Mouse (Mus musculus): Measurements from ENCODE around the gene Msl1. TPM values are rescaled to one million over a fixed set of nuclear protein-coding genes. Genes with fewer than 3 reads are reported as not detected.

Msl1 gene
- polyA plus RNA-seq, 1 experiment from 2014 or later = 18.9 TPM

DNA sequence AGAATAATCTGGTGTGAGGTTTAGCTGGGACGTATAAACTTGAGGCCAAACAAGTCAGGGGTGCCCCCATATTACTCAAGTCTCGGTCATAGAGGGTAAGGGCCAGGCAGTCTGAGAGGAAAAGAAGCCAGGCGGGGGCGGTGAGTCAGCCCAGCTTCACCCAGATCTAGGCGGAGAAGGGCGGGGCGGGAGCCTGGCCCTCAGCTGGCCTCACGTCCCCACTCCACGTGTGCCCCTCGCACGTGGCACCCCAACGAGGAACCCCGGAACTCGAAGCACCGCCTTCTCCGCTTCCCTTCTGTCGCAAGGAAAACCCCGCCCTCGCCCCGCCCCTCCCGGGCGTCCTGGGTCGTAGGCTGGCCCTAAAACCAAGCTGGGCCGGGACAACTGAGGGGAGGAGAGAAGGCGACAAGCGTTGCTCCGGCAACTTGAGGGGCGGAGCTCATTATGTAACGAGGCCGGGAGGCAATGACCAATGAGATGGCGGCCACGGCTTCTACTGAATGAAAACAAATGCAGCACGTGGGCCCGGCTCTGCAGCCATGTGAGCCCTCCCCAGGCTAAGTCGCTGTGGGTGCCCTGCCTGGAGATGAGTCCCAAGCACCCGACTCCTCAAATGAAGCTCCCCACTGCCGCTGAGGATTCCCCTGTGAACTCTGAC is 21.6 kb upstream of the Msl1 start:
- peak; percentile 84 for ATAC-seq
- under 1% methylated on average over 37 of the region's 37 CpGs for WGBS
- H3K9ac ChIP-seq = peak overlapping the region; percentile 43; the same call in 1 of the 2 replicates
- H3K27ac ChIP-seq = peak overlapping the region; percentile 14; the same call in 1 of the 2 replicates
- peaks cover 21% of the 10 kb centered on the region for H3K36me3 ChIP-seq
- H3K4me1 ChIP-seq (replicated peaks) = peaks cover 65% of the 10 kb centered on the region
- peak overlapping the region; percentile 76 for H3K4me2 ChIP-seq (replicated peaks)
- H3K9me3 ChIP-seq = no peaks in the 10 kb centered on the region
- no peaks in the 10 kb centered on the region for H3K27me3 ChIP-seq (replicated peaks)
- peak overlapping the region; percentile 32 for H3K4me3 ChIP-seq (replicated peaks)

DNA sequence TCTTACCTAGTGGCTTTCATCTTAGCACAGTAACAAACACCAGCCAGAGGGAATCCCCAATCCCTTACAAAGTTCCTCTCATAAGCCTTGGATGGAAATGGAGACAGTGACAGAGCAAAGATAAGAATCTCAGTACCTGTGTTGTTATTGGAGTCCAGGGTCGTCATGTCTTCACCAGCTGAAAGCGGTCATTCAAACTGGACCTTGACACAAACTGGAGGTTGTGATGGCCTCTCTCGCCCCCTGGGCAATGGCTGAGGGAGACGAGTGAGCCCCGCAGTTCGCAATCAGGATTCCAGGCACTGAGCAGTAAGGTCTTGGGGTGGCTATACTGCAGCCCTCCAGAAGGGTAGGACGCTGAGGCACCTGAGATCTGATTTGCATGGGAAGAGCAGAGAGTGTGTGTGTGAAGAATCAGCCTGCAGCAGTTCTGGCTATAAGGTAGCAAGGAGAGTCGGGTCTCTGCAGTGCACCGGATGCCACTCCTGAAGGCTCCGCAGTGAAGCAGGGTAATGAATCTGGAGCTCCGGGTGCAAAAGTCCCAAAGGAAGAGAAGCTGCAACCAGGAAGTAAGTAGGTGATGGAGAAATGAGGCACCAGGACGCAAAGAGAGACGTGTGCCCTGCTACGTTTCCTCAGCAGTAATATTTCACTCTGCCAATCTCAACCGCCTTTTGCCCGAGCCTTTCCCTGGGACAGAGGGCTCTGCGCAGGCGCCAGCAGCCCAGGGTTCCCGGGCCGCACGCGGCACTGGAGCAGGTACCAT is 20.6 kb upstream of the Msl1 start, which contains the start of gene Nr1d1:
Nr1d1 (minus strand) TSS at position 752 of the 766 bp plus-strand sequence.
- Histone ChIP-seq H3K9ac (peak within 1 kb of the TSS; percentile 43), H3K36me3 (peaks cover 14% of the 10 kb centered on the region)

DNA sequence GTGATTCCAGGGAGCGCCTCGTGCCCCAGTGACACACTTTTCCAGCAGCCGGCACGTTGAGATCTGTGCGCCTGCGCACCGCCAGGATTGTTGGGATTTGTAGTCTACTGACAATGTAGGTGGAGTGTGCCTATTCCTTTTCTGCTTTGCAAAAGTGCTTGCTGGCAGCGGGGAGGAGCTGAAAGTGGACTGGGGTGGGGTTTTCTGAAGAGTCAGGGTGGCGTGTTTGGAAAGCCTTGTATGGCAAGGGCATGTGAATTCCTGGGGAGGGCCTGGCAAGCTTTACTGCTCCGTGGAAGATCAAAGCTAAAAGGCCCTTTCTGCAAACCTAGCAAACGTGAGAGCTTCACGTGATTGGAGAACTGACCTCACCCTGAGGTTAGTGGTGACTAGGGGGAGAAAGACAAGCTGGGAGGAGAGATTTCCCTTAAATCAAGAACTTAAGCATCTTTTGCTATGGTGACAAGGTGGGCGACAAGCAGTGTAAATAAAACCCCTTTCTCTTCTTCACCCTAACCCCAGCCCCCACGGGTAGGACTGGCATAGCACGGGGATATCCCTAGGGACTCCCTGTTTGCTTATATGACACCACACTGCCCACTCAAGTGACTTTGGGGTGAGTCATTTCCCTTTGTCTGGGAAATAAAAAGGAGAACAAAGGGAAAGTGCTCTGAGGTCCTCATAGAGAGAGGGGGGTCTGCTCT is 19.8 kb upstream of the Msl1 start:
- 1% methylated on average over 15 of the region's 15 CpGs for WGBS
- H3K4me2 ChIP-seq (replicated peaks) = peak overlapping the region; percentile 76
- H3K36me3 ChIP-seq = peaks cover 7% of the 10 kb centered on the region
- H3K9ac ChIP-seq = peak overlapping the region; percentile 43; the same call in 1 of the 2 replicates
- peak overlapping the region; percentile 84 for H3K27ac ChIP-seq
- no peaks in the 10 kb centered on the region for H3K9me3 ChIP-seq
- peak overlapping the region; percentile 32 for H3K4me3 ChIP-seq (replicated peaks)
- H3K27me3 ChIP-seq (replicated peaks) = no peaks in the 10 kb centered on the region
- peak; percentile 79 for ATAC-seq
- peaks cover 56% of the 10 kb centered on the region for H3K4me1 ChIP-seq (replicated peaks)

More for the DNA sequence above, 20.6 kb upstream of the Msl1 start, which contains the start of gene Nr1d1:
- Histone ChIP-seq H3K27ac (peak within 1 kb of the TSS; percentile 84), H3K27me3 (replicated peaks) (no peaks in the 10 kb centered on the region), H3K4me3 (replicated peaks) (peak within 1 kb of the TSS; percentile 32), H3K9me3 (no peaks in the 10 kb centered on the region), H3K4me1 (replicated peaks) (peaks cover 56% of the 10 kb centered on the region), H3K4me2 (replicated peaks) (peak within 1 kb of the TSS; percentile 76)
- ATAC-seq = peak; percentile 8
- WGBS = 1% methylated on average over 22 of the region's 22 CpGs

DNA sequence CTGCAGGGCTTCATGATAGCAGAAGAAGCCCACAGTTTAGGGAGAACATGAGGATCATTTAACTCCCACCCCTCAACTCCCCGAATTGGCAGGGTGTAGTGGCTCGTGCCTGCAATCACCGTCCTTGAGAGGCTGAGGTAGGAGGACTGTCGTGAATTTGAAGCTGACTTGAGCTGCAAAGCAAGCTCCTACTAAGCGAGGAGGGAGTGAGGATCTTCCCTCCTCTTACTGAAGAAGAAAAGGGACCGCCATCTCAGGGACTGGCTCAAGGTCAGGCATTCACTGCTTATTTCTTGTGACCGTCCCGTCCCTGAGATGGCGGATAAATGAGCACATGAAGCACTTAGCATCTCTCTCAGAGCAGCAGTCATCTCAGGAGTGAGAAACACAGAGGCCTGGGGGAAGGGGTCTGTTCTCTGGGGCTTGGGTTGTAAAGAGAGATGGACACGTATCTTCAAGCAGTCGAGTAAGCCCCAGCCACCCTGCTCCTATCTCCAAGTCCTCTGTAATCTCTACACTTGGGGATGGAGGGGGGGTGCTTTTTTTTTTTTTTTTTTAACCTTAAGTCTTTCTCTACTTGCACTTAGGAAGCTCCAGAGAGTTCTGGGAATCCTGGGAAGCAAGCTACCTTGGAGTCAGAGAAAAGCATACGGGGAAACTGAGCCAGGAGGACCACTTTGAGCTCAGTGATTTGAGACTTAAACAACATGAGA is 19.1 kb upstream of the Msl1 start:
- 31% methylated on average over 12 of the region's 12 CpGs for WGBS
- H3K27ac ChIP-seq = peak overlapping the region; percentile 84
- peaks cover 2% of the 10 kb centered on the region; the same call in 1 of the 2 replicates for H3K36me3 ChIP-seq
- H3K4me2 ChIP-seq (replicated peaks) = peak overlapping the region; percentile 76
- no peak overlapping the region for H3K4me3 ChIP-seq (replicated peaks)
- H3K27me3 ChIP-seq (replicated peaks) = no peaks in the 10 kb centered on the region
- ATAC-seq = no peak
- peaks cover 56% of the 10 kb centered on the region for H3K4me1 ChIP-seq (replicated peaks)
- H3K9ac ChIP-seq = peak overlapping the region; percentile 24; the same call in 1 of the 2 replicates
- no peaks in the 10 kb centered on the region for H3K9me3 ChIP-seq

DNA sequence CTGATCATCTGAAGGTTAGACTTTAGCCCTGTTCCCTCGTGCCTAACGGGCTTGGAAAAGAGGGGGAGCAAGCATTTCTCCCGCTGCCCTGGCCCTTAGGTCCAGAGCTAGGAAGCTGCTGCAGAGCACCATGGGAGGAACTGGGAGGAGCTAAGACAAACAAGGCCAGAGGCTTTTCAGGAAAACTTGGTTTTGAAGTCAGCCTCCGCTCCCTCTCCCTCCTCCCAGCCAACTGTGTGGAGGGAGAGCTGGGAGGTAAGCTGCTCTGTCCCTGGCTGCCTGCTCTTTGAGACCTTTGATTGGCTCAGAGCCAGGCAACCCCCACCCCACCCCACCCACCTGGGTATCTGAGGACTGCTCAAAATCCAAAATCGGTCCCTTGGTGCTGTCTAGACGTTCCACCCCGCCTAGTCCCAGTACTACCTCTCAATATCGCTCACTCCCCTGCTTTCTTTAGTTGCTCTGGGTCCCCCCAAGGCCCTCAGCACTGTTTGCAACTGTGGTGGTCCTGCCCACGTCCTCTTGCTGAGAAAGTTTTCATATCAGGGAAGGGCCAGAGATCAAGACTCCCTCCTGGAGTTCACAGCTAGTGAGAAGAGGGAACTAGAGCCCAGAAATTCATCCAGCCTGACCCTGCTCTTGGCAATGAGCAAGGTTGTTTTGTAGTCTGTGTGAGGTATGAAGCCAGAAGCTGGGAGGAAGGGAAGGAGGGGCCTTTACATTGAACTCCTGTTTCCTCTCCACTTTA is 18.3 kb upstream of the Msl1 start:
- H3K4me1 ChIP-seq (replicated peaks) = peaks cover 59% of the 10 kb centered on the region
- no peaks in the 10 kb centered on the region for H3K9me3 ChIP-seq
- peak overlapping the region; percentile 22 for H3K4me2 ChIP-seq (replicated peaks)
- no peak for ATAC-seq
- no peaks in the 10 kb centered on the region for H3K27me3 ChIP-seq (replicated peaks)
- no peak overlapping the region for H3K4me3 ChIP-seq (replicated peaks)
- H3K9ac ChIP-seq = 0 out of 2 replicates have a peak overlapping the region, but pooled peaks have one; percentile 24
- H3K27ac ChIP-seq = peak overlapping the region; percentile 84
- WGBS = 12% methylated on average over 9 of the region's 9 CpGs
- no peaks in the 10 kb centered on the region for H3K36me3 ChIP-seq

DNA sequence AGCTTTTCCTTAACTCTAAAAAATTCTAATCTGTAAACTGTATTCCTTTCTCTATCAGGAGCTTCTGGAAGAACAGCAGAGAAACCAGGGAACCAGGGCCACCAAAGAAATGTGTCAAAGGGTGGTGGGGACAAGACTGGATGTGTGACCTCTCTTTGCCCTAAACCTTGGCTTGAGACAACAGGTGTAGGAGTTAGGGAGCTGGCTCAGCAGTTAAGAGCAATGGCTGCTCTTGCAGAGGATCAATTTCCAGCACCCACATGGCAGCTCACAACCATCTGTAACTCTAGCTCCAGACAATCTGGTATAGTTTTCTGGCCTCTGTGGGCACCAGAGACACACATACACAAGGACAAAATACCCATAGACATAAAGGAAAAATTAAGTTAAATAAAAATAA is 17.4 kb upstream of the Msl1 start:
- no peaks in the 10 kb centered on the region for H3K27me3 ChIP-seq (replicated peaks)
- H3K4me2 ChIP-seq (replicated peaks) = no peak overlapping the region
- H3K27ac ChIP-seq = peak overlapping the region; percentile 84; the same call in 1 of the 2 replicates
- H3K36me3 ChIP-seq = no peaks in the 10 kb centered on the region
- H3K9me3 ChIP-seq = no peaks in the 10 kb centered on the region
- no peak overlapping the region for H3K4me3 ChIP-seq (replicated peaks)
- ATAC-seq = no peak
- H3K4me1 ChIP-seq (replicated peaks) = peaks cover 61% of the 10 kb centered on the region
- no peak overlapping the region for H3K9ac ChIP-seq

DNA sequence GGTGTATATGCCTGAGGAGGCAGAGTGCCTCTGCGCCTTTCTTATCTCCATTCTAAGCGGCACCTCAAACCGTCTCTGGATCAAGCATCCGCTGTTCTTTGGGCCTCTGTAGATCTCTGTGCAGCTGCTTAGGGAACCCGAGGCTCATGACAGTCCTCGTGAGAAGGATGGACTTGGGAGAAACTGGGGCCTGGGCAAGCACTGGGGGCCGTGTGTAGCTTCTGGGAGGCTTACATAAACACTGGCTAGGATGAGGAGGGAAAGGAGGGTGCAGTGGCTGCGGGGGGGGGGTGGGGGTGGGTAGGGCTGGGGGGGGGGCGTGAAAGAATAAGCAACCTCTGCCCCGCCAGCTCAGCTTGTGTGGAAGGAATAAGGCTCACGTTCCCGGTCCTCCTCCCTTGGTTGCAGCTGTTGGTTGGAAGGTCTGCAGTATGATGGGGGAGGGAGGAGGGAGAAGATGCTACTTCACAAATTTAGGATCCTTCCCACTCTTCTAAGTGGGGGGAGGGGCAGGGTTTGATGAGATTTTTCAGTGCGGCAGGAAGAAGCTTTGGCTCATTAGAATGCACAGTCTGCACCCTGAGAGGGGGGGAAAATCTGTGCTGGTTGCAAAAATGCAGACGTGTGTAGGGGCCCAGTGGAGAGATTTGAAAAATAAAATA is 13.3 kb upstream of the Msl1 start:
- H3K4me1 ChIP-seq (replicated peaks) = peaks cover 59% of the 10 kb centered on the region
- no peak for ATAC-seq

DNA sequence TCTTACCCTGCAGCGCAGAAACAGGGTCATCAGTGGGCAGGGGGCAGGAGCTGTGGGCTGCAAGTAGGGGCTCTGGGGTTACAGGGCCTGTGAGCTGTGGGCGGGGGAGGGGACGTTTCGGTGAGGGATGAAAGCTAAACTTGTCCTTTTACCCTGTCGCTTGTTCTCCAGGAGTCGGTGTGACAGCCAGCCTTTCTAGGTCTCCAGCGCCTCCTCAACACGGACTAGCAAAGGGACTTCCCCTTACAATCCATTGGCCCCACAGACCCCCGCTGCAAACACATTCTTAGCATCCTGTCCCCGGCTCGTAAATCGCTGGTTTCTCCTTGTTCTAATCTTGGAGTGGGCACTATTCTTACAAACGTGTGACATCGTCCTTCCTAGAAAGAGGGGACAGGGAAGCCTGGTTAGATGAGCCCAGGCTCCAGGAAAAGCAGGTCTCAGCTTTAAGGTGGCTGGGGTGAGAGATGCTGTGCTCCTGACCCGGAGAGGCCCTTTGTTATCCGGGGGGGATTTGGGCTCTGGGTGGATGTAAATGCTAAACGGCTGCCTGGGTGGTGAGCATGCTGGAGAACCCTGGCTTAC is 12.6 kb upstream of the Msl1 start:
- no peaks in the 10 kb centered on the region for H3K27me3 ChIP-seq (replicated peaks)
- 8% methylated on average over 17 of the region's 17 CpGs for whole genome bisulfite sequencing
- peaks cover 60% of the 10 kb centered on the region for H3K4me1 ChIP-seq (replicated peaks)
- peak overlapping the region; percentile 97 for H3K27ac ChIP-seq
- peak overlapping the region; percentile 60 for H3K4me2 ChIP-seq (replicated peaks)
- H3K9ac ChIP-seq = peak overlapping the region; percentile 50
- no peak for ATAC-seq
- no peaks in the 10 kb centered on the region for H3K36me3 ChIP-seq
- no peaks in the 10 kb centered on the region for H3K9me3 ChIP-seq
- H3K4me3 ChIP-seq (replicated peaks) = peak overlapping the region; percentile 32

More for the DNA sequence above, 13.3 kb upstream of the Msl1 start:
- H3K9ac ChIP-seq = peak overlapping the region; percentile 15; the same call in 1 of the 2 replicates
- peak overlapping the region; percentile 60 for H3K4me2 ChIP-seq (replicated peaks)
- H3K36me3 ChIP-seq = no peaks in the 10 kb centered on the region
- no peaks in the 10 kb centered on the region for H3K9me3 ChIP-seq
- WGBS = 25% methylated on average over 14 of the region's 14 CpGs
- H3K27me3 ChIP-seq (replicated peaks) = no peaks in the 10 kb centered on the region
- no peak overlapping the region for H3K4me3 ChIP-seq (replicated peaks)
- peak overlapping the region; percentile 97 for H3K27ac ChIP-seq

DNA sequence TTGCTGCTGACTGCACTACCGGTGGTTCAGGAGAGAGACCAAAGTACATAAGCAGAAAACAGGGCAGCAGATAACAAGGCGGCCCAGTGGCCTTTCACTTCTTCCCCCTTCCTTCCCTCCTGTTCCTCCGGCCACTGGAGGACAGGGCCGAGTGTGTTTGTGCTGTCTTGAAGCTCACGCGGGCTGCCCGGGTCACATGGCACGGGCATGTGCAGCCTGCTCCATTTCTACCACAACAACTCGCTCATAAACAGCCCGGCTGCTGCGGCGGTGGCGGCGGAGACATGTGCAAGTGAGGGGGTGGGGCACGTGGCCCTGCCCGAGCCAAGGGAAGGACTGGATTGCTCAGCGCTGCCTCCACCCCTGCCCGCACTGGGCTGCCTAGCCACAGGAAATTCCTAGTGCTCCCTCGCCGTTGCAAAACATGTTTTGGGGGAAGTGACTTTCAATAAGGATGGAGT is 12.1 kb upstream of the Msl1 start:
- H3K27ac ChIP-seq = peak overlapping the region; percentile 97
- WGBS = under 1% methylated on average over 20 of the region's 20 CpGs
- H3K9ac ChIP-seq = peak overlapping the region; percentile 50
- peak overlapping the region; percentile 32 for H3K4me3 ChIP-seq (replicated peaks)
- no peaks in the 10 kb centered on the region for H3K9me3 ChIP-seq
- no peaks in the 10 kb centered on the region for H3K36me3 ChIP-seq
- peak; percentile 83 for ATAC-seq
- H3K27me3 ChIP-seq (replicated peaks) = no peaks in the 10 kb centered on the region
- peak overlapping the region; percentile 60 for H3K4me2 ChIP-seq (replicated peaks)
- H3K4me1 ChIP-seq (replicated peaks) = peaks cover 61% of the 10 kb centered on the region

DNA sequence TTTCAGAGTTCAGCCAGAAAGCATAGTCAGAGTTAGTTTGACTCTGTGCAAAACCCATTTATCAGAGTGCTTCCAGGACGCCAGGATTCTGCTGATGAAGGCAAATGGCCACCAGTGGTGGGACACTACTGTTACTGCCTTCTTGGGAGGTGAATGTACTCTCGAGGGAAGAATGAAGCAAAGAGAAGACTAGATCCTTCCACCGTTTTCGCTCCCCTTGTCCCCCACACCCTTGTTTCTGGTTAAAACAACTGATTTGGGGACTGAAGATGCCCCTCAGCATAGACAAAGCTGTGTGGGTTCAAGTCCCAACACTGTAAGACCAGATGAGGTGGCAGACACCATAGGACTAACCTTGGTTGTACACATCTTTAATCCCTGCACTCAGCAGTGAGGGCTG is 11.2 kb upstream of the Msl1 start:
- 72% methylated on average over 4 of the region's 4 CpGs for WGBS
- peaks cover 66% of the 10 kb centered on the region for H3K4me1 ChIP-seq (replicated peaks)
- no peak overlapping the region for H3K4me3 ChIP-seq (replicated peaks)
- H3K36me3 ChIP-seq = no peaks in the 10 kb centered on the region
- peak overlapping the region; percentile 97; the same call in 1 of the 2 replicates for H3K27ac ChIP-seq
- H3K9me3 ChIP-seq = no peaks in the 10 kb centered on the region
- no peak for ATAC-seq
- H3K9ac ChIP-seq = 0 out of 2 replicates have a peak overlapping the region, but pooled peaks have one; percentile 50
- no peaks in the 10 kb centered on the region for H3K27me3 ChIP-seq (replicated peaks)
- H3K4me2 ChIP-seq (replicated peaks) = peak overlapping the region; percentile 60; the same call in 1 of the 2 replicates
